In the genomic region with DNA sequence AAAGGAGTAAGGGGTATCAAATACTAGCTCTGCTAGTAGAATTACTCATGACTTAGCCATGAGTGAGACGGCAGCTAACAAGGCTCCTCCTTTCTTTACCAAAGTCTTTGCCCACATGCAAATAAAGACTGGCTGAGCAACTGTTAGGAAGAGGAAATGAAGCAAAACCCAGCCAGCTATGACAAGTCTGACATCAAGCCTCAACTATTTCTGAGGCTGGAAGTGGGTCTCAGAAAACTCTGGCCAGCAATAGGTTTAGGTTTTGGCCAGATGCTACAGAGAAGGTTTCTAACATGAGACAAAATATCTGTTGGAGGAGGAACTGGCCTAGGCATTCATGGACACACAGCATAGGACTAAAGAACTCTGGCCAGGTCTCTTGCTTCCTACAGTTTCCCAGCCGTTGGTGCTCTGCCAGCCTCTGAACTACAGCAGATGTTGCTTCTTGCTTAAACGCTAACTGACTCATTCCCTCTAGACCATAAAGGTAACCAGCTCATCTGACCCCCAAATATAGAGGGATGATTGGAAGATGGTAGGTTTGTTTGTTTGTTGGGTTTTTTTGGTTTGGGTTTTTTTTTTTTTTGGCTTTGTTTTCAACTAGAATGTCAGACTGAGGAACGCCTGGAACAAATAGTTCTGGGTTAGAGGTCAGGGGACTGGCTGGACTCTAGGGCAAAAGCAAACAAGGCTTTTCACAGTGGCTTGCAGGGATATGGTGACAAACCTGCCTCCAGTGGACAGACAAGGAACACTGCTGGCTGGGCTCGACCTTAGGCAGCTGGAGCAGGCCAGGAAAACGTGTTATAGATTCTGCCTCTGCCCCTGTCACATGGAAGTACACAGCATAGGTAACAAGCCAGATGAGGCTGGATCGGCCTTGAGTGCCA, we compare ENCODE assay signal across 9 mouse cellular contexts. TPM values are rescaled to one million over a fixed set of nuclear protein-coding genes. Genes with fewer than 3 reads are reported as not detected.
A peak's percentile ranks its signal among the peaks of the same experiment; 100 is the strongest.
DNase-seq lines count a peak whose midpoint lies in the region; ATAC-seq and TF ChIP-seq lines count a peak whose summit lies in the region.
"Had no signal": no experiment of that assay in that cellular context is flagged by ENCODE, and none has a peak within 500 bp of the region (broad histone marks: within the 10 kb centered on the region; RNA-seq: fewer than 3 reads in every experiment).

No protein-coding gene starts in this region.

- H3K79me2 ChIP-seq in MEL (ENCODE audit: control insufficient read depth, insufficient read depth, low read length, poor library complexity) = no peaks in the 10 kb centered on the region
- no peaks in the 10 kb centered on the region for H3K79me2 ChIP-seq in macrophage (ENCODE audit: inconsistent target)

- H3K4me3 ChIP-seq in intestine, embryonic 15.5 days (replicated peaks) = no peak overlapping the region
- no peak overlapping the region for H3K4me3 ChIP-seq in intestine, embryonic 16.5 days (ENCODE audit: low read length)
- H3K4me3 ChIP-seq in MEL (ENCODE audit: control insufficient read depth in 1 of 2, insufficient read depth in 1 of 2, low read depth in 2 of 2, low read length in 2 of 2) = no peak overlapping the region
- no peak overlapping the region for H3K4me3 ChIP-seq in macrophage (ENCODE audit: inconsistent target)
- no peak overlapping the region for H3K4me3 ChIP-seq in midbrain, embryonic 14.5 days (replicated peaks; ENCODE audit: low read depth, low read length)

- TF ChIP-seq RAD21 in MEL (IDR thresholded peaks at IDR 0.05; ENCODE audit: low read depth, low read length) = no peak

- WGBS in intestine, embryonic 15.5 days = 67% methylated on average over 7 of the region's 7 CpGs
- 67% methylated on average over 7 of the region's 7 CpGs for WGBS in intestine, embryonic 16.5 days
- 41% methylated on average over 7 of the region's 7 CpGs for WGBS in macrophage (ENCODE audit: missing documents)
- 79% methylated on average over 7 of the region's 7 CpGs for WGBS in midbrain, embryonic 14.5 days

- no peaks in the 10 kb centered on the region for H3K27me3 ChIP-seq in intestine, embryonic 15.5 days (replicated peaks)
- H3K27me3 ChIP-seq in intestine, embryonic 16.5 days (replicated peaks; ENCODE audit: control insufficient read depth, insufficient read depth, low read length) = no peaks in the 10 kb centered on the region
- H3K27me3 ChIP-seq in MEL (ENCODE audit: control insufficient read depth in 1 of 2, insufficient read depth in 2 of 2, low read length in 2 of 2) = no peaks in the 10 kb centered on the region
- H3K27me3 ChIP-seq in midbrain, embryonic 14.5 days (ENCODE audit: control insufficient read depth, insufficient read depth, low read length) = no peaks in the 10 kb centered on the region
- H3K27me3 ChIP-seq: limb, embryonic 13.5 days had no signal

- no peak for TF ChIP-seq POLR2A in MEL (IDR thresholded peaks at IDR 0.05; ENCODE audit: control insufficient read depth in 1 of 2, insufficient read depth in 1 of 2, low read depth in 1 of 2, low read length in 2 of 2, poor library complexity in 1 of 2)

- no peaks in the 10 kb centered on the region for H3K4me1 ChIP-seq in intestine, embryonic 15.5 days (replicated peaks)
- H3K4me1 ChIP-seq in intestine, embryonic 16.5 days (ENCODE audit: control insufficient read depth, insufficient read depth, low read length) = no peaks in the 10 kb centered on the region
- H3K4me1 ChIP-seq in MEL (ENCODE audit: control insufficient read depth in 1 of 2, insufficient read depth in 2 of 2, low read length in 2 of 2) = peaks cover 0 to 10% of the 10 kb centered on the region in 2 experiments; a peak in 2 of 4 replicates
- H3K4me1 ChIP-seq in midbrain, embryonic 14.5 days (ENCODE audit: control insufficient read depth, insufficient read depth, low read length) = no peaks in the 10 kb centered on the region

- no peak overlapping the region for H3K27ac ChIP-seq in intestine, embryonic 15.5 days
- H3K27ac ChIP-seq in intestine, embryonic 16.5 days (ENCODE audit: low read length) = no peak overlapping the region
- H3K27ac ChIP-seq in MEL (ENCODE audit: control insufficient read depth, low read depth, low read length) = no peak overlapping the region; the same call in 1 of the 2 replicates
- peak overlapping the region; percentile 28; the same call in 1 of the 2 replicates for H3K27ac ChIP-seq in macrophage
- no peak overlapping the region for H3K27ac ChIP-seq in midbrain, embryonic 14.5 days (replicated peaks; ENCODE audit: low read depth, low read length)
- H3K27ac ChIP-seq: limb, embryonic 13.5 days had no signal

- peak in 2 of 3 experiments; percentile 4 to 5; a peak in 1 of 6 replicates for TF ChIP-seq CTCF in MEL (IDR thresholded peaks at IDR 0.05 in 2 of 3, conservative IDR thresholded peaks at IDR 0.05 in 1 of 3; ENCODE audit: control insufficient read depth in 1 of 3, insufficient read depth in 1 of 3, low read depth in 2 of 3, low read length in 3 of 3, poor library complexity in 1 of 3, severe bottlenecking in 1 of 3)

- no peak overlapping the region for H3K4me2 ChIP-seq in intestine, embryonic 15.5 days (replicated peaks)
- H3K4me2 ChIP-seq in intestine, embryonic 16.5 days (ENCODE audit: low read depth, low read length) = no peak overlapping the region
- H3K4me2 ChIP-seq in midbrain, embryonic 14.5 days (ENCODE audit: low read length) = no peak overlapping the region

- peak; percentile 13; the same call in 1 of the 2 replicates for ATAC-seq in intestine, embryonic 15.5 days
- no peak for ATAC-seq in intestine, embryonic 16.5 days
- no peak for ATAC-seq in midbrain, embryonic 14.5 days (ENCODE audit: low FRiP score, low TSS enrichment)

- no peak for DNase-seq in MEL (ENCODE audit: low read depth, low spot score)
- peak; percentile 21 to 23 for DNase-seq in heart, postnatal 10 days
- no peak for DNase-seq in layer of hippocampus, adult 18-20 months (ENCODE audit: low spot score in 2 of 2)
- no peak for DNase-seq in midbrain, embryonic 14.5 days
- no peak for DNase-seq in thymus, adult 18-20 months

- TF ChIP-seq EP300 in MEL (IDR thresholded peaks at IDR 0.05; ENCODE audit: low read depth in 1 of 2, low read length in 2 of 2) = no peak

- intact Hi-C loops in heart, postnatal 10 days (cut with DNase I) = loop anchor here (1.0 to 5.0 kb wide), 3 partner anchors 79 to 938 kb away; no protein-coding TSS in a partner anchor

- no peak overlapping the region for H3K9ac ChIP-seq in intestine, embryonic 15.5 days
- H3K9ac ChIP-seq in intestine, embryonic 16.5 days (ENCODE audit: low read depth, low read length) = no peak overlapping the region
- H3K9ac ChIP-seq in MEL (ENCODE audit: control insufficient read depth, low read depth, low read length, poor library complexity, severe bottlenecking) = no peak overlapping the region
- H3K9ac ChIP-seq in midbrain, embryonic 14.5 days (replicated peaks; ENCODE audit: low read length) = no peak overlapping the region
- H3K9ac ChIP-seq: limb, embryonic 13.5 days had no signal

- H3K36me3 ChIP-seq in intestine, embryonic 15.5 days = no peaks in the 10 kb centered on the region
- H3K36me3 ChIP-seq in intestine, embryonic 16.5 days (ENCODE audit: control insufficient read depth, insufficient read depth, low read length) = no peaks in the 10 kb centered on the region
- H3K36me3 ChIP-seq in MEL (ENCODE audit: control insufficient read depth in 1 of 2, insufficient read depth in 2 of 2, low read length in 2 of 2) (no peaks in the 10 kb centered on the region), macrophage (ENCODE audit: inconsistent target) (no peaks in the 10 kb centered on the region)
- H3K36me3 ChIP-seq in midbrain, embryonic 14.5 days (ENCODE audit: control insufficient read depth, insufficient read depth, low read length) = no peaks in the 10 kb centered on the region
- H3K36me3 ChIP-seq: limb, embryonic 13.5 days had no signal

- H3K9me3 ChIP-seq in intestine, embryonic 15.5 days = no peaks in the 10 kb centered on the region
- no peaks in the 10 kb centered on the region for H3K9me3 ChIP-seq in intestine, embryonic 16.5 days (ENCODE audit: control insufficient read depth, low read length)
- H3K9me3 ChIP-seq in MEL (replicated peaks; ENCODE audit: insufficient read depth, low read length) = no peaks in the 10 kb centered on the region
- H3K9me3 ChIP-seq in midbrain, embryonic 14.5 days (ENCODE audit: control insufficient read depth, low read length) = no peaks in the 10 kb centered on the region
- H3K9me3 ChIP-seq: limb, embryonic 13.5 days had no signal

TF ChIP-seq in MEL, 35 proteins besides CTCF, POLR2A, EP300 and RAD21 (continues in another document):
- no peak for TF ChIP-seq BHLHE40 (IDR thresholded peaks at IDR 0.05; ENCODE audit: borderline replicate concordance, low read depth, low read length)
- TF ChIP-seq MYC (IDR thresholded peaks at IDR 0.05; ENCODE audit: low read depth, low read length) = no peak
- no peak for TF ChIP-seq JUND (IDR thresholded peaks at IDR 0.05; ENCODE audit: low read depth, low read length)
- no peak for TF ChIP-seq POLR2AphosphoS2 (IDR thresholded peaks at IDR 0.05; ENCODE audit: low read length)
- no peak for TF ChIP-seq E2F4 (IDR thresholded peaks at IDR 0.05; ENCODE audit: borderline replicate concordance, low read depth, low read length)
- no peak for TF ChIP-seq MXI1 (IDR thresholded peaks at IDR 0.05; ENCODE audit: low read depth, low read length)
- TF ChIP-seq GATA1 (IDR thresholded peaks at IDR 0.05; ENCODE audit: low read depth, low read length) = no peak
- no peak for TF ChIP-seq TCF12 (IDR thresholded peaks at IDR 0.05; ENCODE audit: low read depth, low read length)
- no peak for TF ChIP-seq ETS1 (IDR thresholded peaks at IDR 0.05; ENCODE audit: low read depth, low read length)
- no peak for TF ChIP-seq ELF1 (IDR thresholded peaks at IDR 0.05; ENCODE audit: low read depth, low read length)
- TF ChIP-seq ZKSCAN1 (IDR thresholded peaks at IDR 0.05; ENCODE audit: low read depth, low read length) = no peak

RNA-seq across cellular contexts. Expression of a gene that starts 41.0 kb away (rescaled TPM):
- 158 and 160 TPM in 2 replicates for polyA plus RNA-seq in intestine, embryonic 15.5 days (2015; fragmentation: Nextera tagmentation; extraction: Ambion mirVana)
- 210 and 253 TPM in 2 replicates for polyA plus RNA-seq in intestine, embryonic 16.5 days (2015; fragmentation: Nextera tagmentation; extraction: Ambion mirVana)
- total RNA-seq in MEL (2012; rRNA removed) = 9.2 and 12.7 TPM in 2 replicates
- polyA plus RNA-seq in MEL (2012; ENCODE audit: insufficient read depth in 1 of 2, insufficient read length in 2 of 2, low read depth in 1 of 2, low replicate concordance in 2 of 2, missing spikeins in 1 of 2) = 10 to 100 TPM in 1 of 2 experiments, not detected in 1; 20.2 TPM
- 10 to 100 TPM; 63.7 TPM for total RNA-seq in heart, postnatal 10 days (2021)
- 100 to 1,000 TPM in 10 of 26 experiments, 10 to 100 TPM in 16; 11.4 to 269 (median 48.3) TPM for total RNA-seq in macrophage (2018; cell fraction: chromatin; rRNA removed)
- total RNA-seq in macrophage (2018; cell fraction: cytosol; rRNA removed) = 100 to 1,000 TPM in 13 of 26 experiments, 10 to 100 TPM in 13; 44.1 to 616 (median 232) TPM
- 100 to 1,000 TPM in 14 of 26 experiments, 10 to 100 TPM in 12; 12.8 to 350 (median 131) TPM for total RNA-seq in macrophage (2018; cell fraction: nucleus; rRNA removed)
- polyA plus RNA-seq in macrophage (2018) = 88.5 to 399 TPM (median 89.8 TPM) in 3 replicates
- 10 to 100 TPM; 42.9 to 43.3 TPM for total RNA-seq in layer of hippocampus, adult 18-20 months (2021)
- 40.7 and 48.3 TPM in 2 replicates for polyA plus RNA-seq in midbrain, embryonic 14.5 days (2014; fragmentation: Nextera tagmentation; extraction: Ambion mirVana)

Comparison
In these comparisons a context has a peak if more than half of its experiments do, and no peak if none do; other contexts are left out.
1. DNase-seq: peak in heart, postnatal 10 days (2 of 2); none in MEL (single experiment), layer of hippocampus, adult 18-20 months (0 of 2), midbrain, embryonic 14.5 days (single experiment) and thymus, adult 18-20 months (0 of 2).